Mouse (Mus musculus) embryonic fibroblast, embryonic 13.5 days (primary cell): ENCODE results near the gene Mup6.

Experiments
- CTCF ChIP-seq: IDR thresholded peaks from 2 replicates; pipeline ENCODE4 v1.5.1; 2011; ENCODE audit warnings: mild to moderate bottlenecking, control low read depth, low read length, moderate library complexity, borderline replicate concordance; ENCODE audit not compliant: insufficient read depth
- POLR2A ChIP-seq: IDR thresholded peaks from 2 replicates; pipeline ENCODE4 v1.6.1; 2011; ENCODE audit warnings: low read depth, mild to moderate bottlenecking, control low read depth, low read length, moderate library complexity

- no peak for TF ChIP-seq CTCF
- no peak for TF ChIP-seq POLR2A
These were observed 3.5 kb upstream of the Mup6 start, which contains the start of gene Mup4 for GRCm38 (mm10) chr4:59960610-59961009.
